Mouse (Mus musculus) embryonic facial prominence, embryonic 11.5 days (tissue): ENCODE data around the gene Lhfp. TPM values are rescaled to one million over a fixed set of nuclear protein-coding genes. Genes with fewer than 3 reads are reported as not detected.
"Not testable (repeated sequence)": the region's sequence is repeated elsewhere in the genome, so short reads cannot be mapped to it uniquely, and the experiment has no call there.

Source experiments
- ATAC-seq: fragments of 200-750 bp; cut with Nextera tagmentation; replicated peaks from 2 replicates; pipeline ENCODE4 v1.8.0; 2017; ENCODE audit warnings: low read depth; ENCODE audit not compliant: insufficient number of reproducible peaks, low FRiP score, low TSS enrichment
- DNase-seq: peaks from one replicate; pipeline ENCODE4 v3.0.0-alpha.2; 2015; ENCODE audit warnings: low spot score
- H3K27ac ChIP-seq: fragments of 300-500 bp; sonication (generic); replicated peaks from 2 replicates; pipeline ENCODE4 v1.5.1; 2014; ENCODE audit warnings: mild to moderate bottlenecking, low read depth, low read length, control low read depth
- H3K27me3 ChIP-seq: fragments of 300-500 bp; sonication (generic); 2 replicates; pipeline ENCODE4 v1.6.1; 2014; ENCODE audit warnings: mild to moderate bottlenecking, low read length, moderate library complexity, mixed read lengths; ENCODE audit not compliant: control insufficient read depth, insufficient read depth
- H3K36me3 ChIP-seq: fragments of 300-500 bp; sonication (generic); replicated peaks from 2 replicates; pipeline ENCODE4 v1.6.1; 2014; ENCODE audit warnings: low read depth, mild to moderate bottlenecking, low read length, moderate library complexity, mixed read lengths; ENCODE audit not compliant: control insufficient read depth, insufficient read depth
- H3K4me1 ChIP-seq: fragments of 300-500 bp; sonication (generic); 2 replicates; pipeline ENCODE4 v1.6.1; 2014; ENCODE audit warnings: low read length, mixed read lengths; ENCODE audit not compliant: control insufficient read depth, insufficient read depth
- H3K4me2 ChIP-seq: fragments of 300-500 bp; sonication (generic); 2 replicates; pipeline ENCODE4 v1.6.1; 2014; ENCODE audit warnings: low read depth, mild to moderate bottlenecking, control low read depth, low read length, moderate library complexity
- H3K4me3 ChIP-seq: fragments of 300-500 bp; sonication (generic); 2 replicates; pipeline ENCODE4 v1.5.1; 2014; ENCODE audit warnings: low read depth, low read length, control low read depth
- H3K9ac ChIP-seq: fragments of 300-500 bp; sonication (generic); replicated peaks from 2 replicates; pipeline ENCODE4 v1.6.1; 2014; ENCODE audit warnings: mild to moderate bottlenecking, control low read depth, low read length
- H3K9me3 ChIP-seq: fragments of 300-500 bp; sonication (generic); replicated peaks from 2 replicates; pipeline ENCODE4 v1.6.1; 2016; ENCODE audit warnings: mild to moderate bottlenecking, low read length, inconsistent platforms, mixed read lengths; ENCODE audit not compliant: control insufficient read depth
- WGBS: fragments of 180-500 bp; shearing (Covaris S2); extraction: QIAGEN DNeasy Blood & Tissue Kit; methylation state at CpG from one replicate; pipeline ENCODE4 v1.1.7; 2014; 5-methylcytosine and 5-hydroxymethylcytosine counted together
- polyA plus RNA-seq: library from polyadenylated mRNA; unstranded; fragments of >200 nt; fragmentation: Nextera tagmentation; extraction: Ambion mirVana; gene quantifications from 2 replicates; pipeline ENCODE4 v1.2.1, GENCODE M21; 2014

Lhfp gene
- polyA plus RNA-seq, 1 experiment from 2014 or later = 29.2 TPM

- not testable (repeated sequence) for ATAC-seq, H3K27me3 ChIP-seq, H3K27ac ChIP-seq, H3K4me1 ChIP-seq, H3K4me3 ChIP-seq, H3K4me2 ChIP-seq, H3K9ac ChIP-seq, DNase-seq, H3K9me3 ChIP-seq, H3K36me3 ChIP-seq
- 81% methylated on average over 3 of the region's 3 CpGs for WGBS
Observed at GRCm38 (mm10) chr3:53282005-53282404, 240.7 kb downstream of the Lhfp start.

GRCm38 (mm10) chr3:53284023-53284422, 242.7 kb downstream of the Lhfp start:
- H3K9me3 ChIP-seq = no peaks in the 10 kb centered on the region
- H3K36me3 ChIP-seq = no peaks in the 10 kb centered on the region
- H3K4me3 ChIP-seq = no peak overlapping the region
- 90% methylated on average over 5 of the region's 5 CpGs for WGBS
- no peaks in the 10 kb centered on the region for H3K27me3 ChIP-seq
- H3K9ac ChIP-seq = no peak overlapping the region
- no peaks in the 10 kb centered on the region for H3K4me1 ChIP-seq
- no peak overlapping the region for H3K4me2 ChIP-seq
- DNase-seq = no peak
- no peak for ATAC-seq
- H3K27ac ChIP-seq = no peak overlapping the region

DNA sequence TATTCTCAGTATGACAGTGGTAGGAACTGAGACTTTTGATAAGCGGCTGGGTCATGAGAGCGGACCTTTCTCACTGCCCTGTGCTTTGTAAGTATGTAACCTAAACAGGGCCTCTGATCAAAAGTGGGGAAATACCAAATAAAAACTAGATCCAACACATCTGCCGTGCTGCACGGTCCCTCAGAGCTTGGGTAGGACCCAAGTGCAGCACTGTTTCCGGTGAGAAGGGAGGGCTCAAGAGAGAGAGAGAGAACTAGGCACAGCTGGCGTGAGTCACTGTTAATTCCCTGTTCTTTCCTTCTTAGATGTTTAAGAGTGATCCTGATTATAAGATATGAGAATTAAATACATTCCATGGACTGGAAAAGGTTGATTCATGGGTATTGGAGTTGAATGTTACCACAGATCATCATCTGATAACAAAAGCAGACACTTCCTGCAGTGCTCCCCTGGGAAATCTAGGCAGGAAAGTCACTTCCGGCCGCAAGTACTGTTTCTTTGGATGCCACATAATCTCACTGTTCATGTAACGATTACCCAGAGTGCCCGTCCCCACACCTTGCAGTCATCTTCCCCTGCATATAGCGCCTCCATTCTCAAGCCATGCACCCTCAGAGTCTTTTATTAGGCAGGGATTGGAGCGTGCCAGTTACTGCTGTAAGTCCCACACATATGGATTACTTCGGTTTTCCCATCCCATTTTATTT, 243.3 kb downstream of the Lhfp start:
- Histone ChIP-seq H3K9ac (no peak overlapping the region), H3K9me3 (no peaks in the 10 kb centered on the region), H3K27ac (no peak overlapping the region), H3K36me3 (no peaks in the 10 kb centered on the region), H3K27me3 (no peaks in the 10 kb centered on the region), H3K4me1 (no peaks in the 10 kb centered on the region), H3K4me3 (no peak overlapping the region), H3K4me2 (no peak overlapping the region)
- no peak for ATAC-seq
- 70% methylated on average over 13 of the region's 13 CpGs for WGBS
- peak; percentile 4 for DNase-seq

GRCm38 (mm10) chr3:53288662-53289061, 247.3 kb downstream of the Lhfp start:
- no peak overlapping the region for H3K9ac ChIP-seq
- no peaks in the 10 kb centered on the region for H3K27me3 ChIP-seq
- no peak overlapping the region for H3K4me2 ChIP-seq
- H3K4me3 ChIP-seq = no peak overlapping the region
- WGBS = 62% methylated on average over 9 of the region's 9 CpGs
- H3K4me1 ChIP-seq = no peaks in the 10 kb centered on the region
- no peaks in the 10 kb centered on the region for H3K36me3 ChIP-seq
- no peak overlapping the region for H3K27ac ChIP-seq
- no peak for ATAC-seq
- no peak for DNase-seq
- no peaks in the 10 kb centered on the region for H3K9me3 ChIP-seq

- Histone ChIP-seq H3K9me3 (no peaks in the 10 kb centered on the region), H3K36me3 (no peaks in the 10 kb centered on the region), H3K4me2 (no peak overlapping the region), H3K4me1 (no peaks in the 10 kb centered on the region), H3K27ac (no peak overlapping the region), H3K9ac (no peak overlapping the region), H3K27me3 (no peaks in the 10 kb centered on the region), H3K4me3 (no peak overlapping the region)
- DNase-seq (no peak), ATAC-seq (no peak)
- 88% methylated on average over 14 of the region's 14 CpGs for WGBS
Observed at GRCm38 (mm10) chr3:53289589-53290219, 248.4 kb downstream of the Lhfp start.

DNA sequence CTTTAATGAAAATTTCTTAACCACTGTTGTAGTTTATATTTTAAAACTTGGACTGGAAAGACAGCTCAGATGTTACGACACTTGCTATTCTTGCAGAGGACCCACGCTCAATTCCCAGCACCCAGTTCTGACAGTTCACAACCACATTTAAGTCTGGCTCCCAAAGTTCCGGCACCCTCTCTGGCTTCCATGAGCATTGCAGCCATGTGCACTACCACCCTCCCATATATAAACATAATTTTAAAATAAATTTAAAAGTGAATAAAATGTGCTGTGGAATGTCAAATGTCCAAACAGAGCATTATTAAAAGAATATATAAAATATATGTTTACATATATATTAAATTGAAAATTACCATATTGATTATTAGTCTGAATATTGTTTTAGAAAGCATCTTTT, 249.9 kb downstream of the Lhfp start:
- no peaks in the 10 kb centered on the region for H3K27me3 ChIP-seq
- DNase-seq (no peak), ATAC-seq (no peak)
- H3K36me3 ChIP-seq = no peaks in the 10 kb centered on the region
- H3K9ac ChIP-seq = no peak overlapping the region
- H3K27ac ChIP-seq = no peak overlapping the region
- no peaks in the 10 kb centered on the region for H3K9me3 ChIP-seq
- H3K4me1 ChIP-seq = no peaks in the 10 kb centered on the region
- H3K4me3 ChIP-seq = no peak overlapping the region
- 96% methylated on average over 3 of the region's 3 CpGs for whole genome bisulfite sequencing
- H3K4me2 ChIP-seq = no peak overlapping the region

GRCm38 (mm10) chr3:53291945-53292344, 250.6 kb downstream of the Lhfp start:
- Histone ChIP-seq H3K27me3 (no peaks in the 10 kb centered on the region), H3K36me3 (no peaks in the 10 kb centered on the region), H3K27ac (no peak overlapping the region), H3K4me1 (no peaks in the 10 kb centered on the region), H3K4me2 (no peak overlapping the region), H3K4me3 (no peak overlapping the region), H3K9me3 (no peaks in the 10 kb centered on the region), H3K9ac (no peak overlapping the region)
- ATAC-seq (no peak), DNase-seq (no peak)
- 87% methylated on average over 1 of the region's 1 CpGs for WGBS

DNA sequence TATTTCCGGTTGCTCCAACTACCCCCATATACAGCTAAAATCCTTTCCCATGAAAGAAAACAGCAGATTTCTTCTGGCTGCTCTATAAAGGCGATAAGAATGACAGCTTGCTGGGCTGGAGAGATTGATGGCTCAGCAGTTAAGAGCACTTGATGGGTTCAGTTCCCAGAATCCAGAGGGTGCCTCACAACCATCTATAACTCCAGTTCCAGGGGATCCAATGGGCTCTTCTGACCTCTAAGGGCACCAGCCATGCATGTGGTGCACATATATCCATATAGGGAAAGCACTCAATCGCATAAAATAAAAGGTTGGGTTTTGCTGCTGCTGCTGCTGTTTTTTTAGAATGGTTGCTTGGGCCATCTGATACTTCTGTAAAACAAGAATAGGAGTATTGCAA, 251.1 kb downstream of the Lhfp start:
- Histone ChIP-seq H3K9me3 (no peaks in the 10 kb centered on the region), H3K27me3 (no peaks in the 10 kb centered on the region), H3K36me3 (no peaks in the 10 kb centered on the region), H3K4me1 (no peaks in the 10 kb centered on the region), H3K9ac (no peak overlapping the region), H3K27ac (no peak overlapping the region), H3K4me2 (no peak overlapping the region), H3K4me3 (no peak overlapping the region)
- ATAC-seq = no peak
- DNase-seq = no peak
- 84% methylated on average over 3 of the region's 3 CpGs for WGBS
